Mouse (Mus musculus): ENCODE results near the gene Srebf2.
"Not testable (repeated sequence)": the region's sequence is repeated elsewhere in the genome, so short reads cannot be mapped to it uniquely, and the experiment has no call there.

The Srebf2 gene

GRCm38 (mm10) chr15:82223657-82224601 lies 76.9 kb downstream of the Srebf2 start, which contains the start of gene Tnfrsf13c:
Gene Tnfrsf13c, minus strand, starts transcription at chr15:82224369.
- no peak for DNase-seq (ENCODE audit: low read depth, low spot score)

GRCm38 (mm10) chr15:82224602-82225215 lies 77.7 kb downstream of the Srebf2 start:
- no peak for DNase-seq (ENCODE audit: low read depth, low spot score)

- DNase-seq (ENCODE audit: low read depth, low spot score): no peak
Measured at GRCm38 (mm10) chr15:82225769-82226168, 78.8 kb downstream of the Srebf2 start.

GRCm38 (mm10) chr15:82229542-82230045 lies 82.6 kb downstream of the Srebf2 start:
- DNase-seq (ENCODE audit: low read depth, low spot score): no peak

- DNase-seq (ENCODE audit: low read depth, low spot score): no peak
Measured at GRCm38 (mm10) chr15:82230098-82230611, 83.2 kb downstream of the Srebf2 start.

GRCm38 (mm10) chr15:82231100-82231499 lies 84.1 kb downstream of the Srebf2 start:
- DNase-seq (ENCODE audit: low read depth, low spot score): no peak

- DNase-seq (ENCODE audit: low read depth, low spot score): no peak
Measured at GRCm38 (mm10) chr15:82231591-82232378, 84.8 kb downstream of the Srebf2 start.

- no peak for DNase-seq (ENCODE audit: low read depth, low spot score)
Measured at GRCm38 (mm10) chr15:82232651-82233050, 85.7 kb downstream of the Srebf2 start.

- DNase-seq (ENCODE audit: low read depth, low spot score): peak; percentile 58
Measured at GRCm38 (mm10) chr15:82235661-82236060, 88.7 kb downstream of the Srebf2 start.

GRCm38 (mm10) chr15:82236565-82236964 lies 89.6 kb downstream of the Srebf2 start:
- DNase-seq (ENCODE audit: low read depth, low spot score): peak; percentile 88

- no peak for DNase-seq (ENCODE audit: low read depth, low spot score)
Measured at GRCm38 (mm10) chr15:82243311-82243710, 96.3 kb downstream of the Srebf2 start.

- DNase-seq (ENCODE audit: low read depth, low spot score): no peak
Measured at GRCm38 (mm10) chr15:82243742-82244114, 96.7 kb downstream of the Srebf2 start.

GRCm38 (mm10) chr15:82244115-82244804 lies 97.3 kb downstream of the Srebf2 start, which contains the start of gene Cenpm:
Gene Cenpm, minus strand, starts transcription at chr15:82244748.
- DNase-seq (ENCODE audit: low read depth, low spot score): peak; percentile 96

- not testable (repeated sequence) for DNase-seq (ENCODE audit: low read depth, low spot score)
Measured at GRCm38 (mm10) chr15:82244805-82245161, 97.8 kb downstream of the Srebf2 start.

GRCm38 (mm10) chr15:82247131-82247776 lies 100.3 kb downstream of the Srebf2 start:
- DNase-seq (ENCODE audit: low read depth, low spot score): peak; percentile 72

- DNase-seq (ENCODE audit: low read depth, low spot score): no peak
Measured at GRCm38 (mm10) chr15:82251579-82251978, 104.6 kb downstream of the Srebf2 start.

- no peak for DNase-seq (ENCODE audit: low read depth, low spot score)
Measured at GRCm38 (mm10) chr15:82252097-82252496, 105.1 kb downstream of the Srebf2 start, which contains the start of gene 1500009C09Rik. Gene 1500009C09Rik, plus strand, starts transcription at chr15:82252397.

Measured in ZHBTc4 (cell line).